Mouse (Mus musculus) ES-Bruce4 (cell line): ENCODE measurements at regions not wholly inside any gene's neighbourhood (a gene's known extent, or its start where the extent isn't known, plus 50 kb on each side); places are given as distances from the start of the nearest gene placed in this dataset.

ENCODE experiments used
- CTCF ChIP-seq: IDR thresholded peaks from one replicate; pipeline ENCODE4 v1.8.1; 2011; ENCODE audit warnings: low read depth, low read length
- POLR2A ChIP-seq: IDR thresholded peaks from one replicate; pipeline ENCODE4 v1.8.1; 2011; ENCODE audit warnings: low read length; ENCODE audit not compliant: insufficient read depth

DNA sequence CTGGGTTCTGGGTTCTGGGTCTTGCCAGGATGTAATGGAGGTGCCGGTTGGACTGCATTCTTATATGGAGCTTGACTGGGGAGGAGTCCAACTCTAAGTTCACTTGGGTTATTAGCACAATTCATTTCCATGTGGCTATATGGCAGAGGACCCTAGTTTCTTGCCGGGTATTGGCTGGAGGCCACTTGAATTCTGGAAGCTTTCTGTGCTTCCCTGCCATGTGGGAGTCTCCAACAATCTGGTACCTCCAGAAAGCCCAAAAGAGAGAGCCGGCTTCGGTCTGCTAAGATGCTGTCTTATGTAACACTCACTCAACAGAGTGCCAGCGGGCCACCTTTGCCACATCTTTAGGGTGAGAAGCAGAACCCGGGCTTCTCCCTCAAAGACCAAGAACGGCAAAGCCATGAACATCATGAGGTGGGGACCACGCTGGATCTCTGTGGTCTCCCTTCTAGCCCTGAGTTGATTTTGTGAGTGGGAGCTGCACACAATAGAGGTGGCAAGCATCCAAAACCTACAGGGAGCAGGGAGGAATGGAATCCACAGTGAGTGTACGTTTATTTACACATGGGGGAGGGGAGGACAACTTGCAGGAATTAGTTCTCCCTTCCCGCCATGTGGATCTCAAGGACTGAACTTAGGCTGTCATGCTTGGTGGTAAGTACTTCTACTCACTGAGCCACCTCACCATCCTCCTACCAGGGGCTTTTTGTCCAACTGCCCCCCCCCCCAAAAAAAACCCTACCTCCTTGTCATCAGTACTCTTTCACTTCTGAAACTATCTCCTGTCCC is 59.0 kb upstream of the Rasgrf1 start:
- TF ChIP-seq CTCF (no peak), POLR2A (no peak)
